Mouse (Mus musculus): ENCODE measurements around the gene Prkcg. TPM values are rescaled to one million over a fixed set of nuclear protein-coding genes. Genes with fewer than 3 reads are reported as not detected.
A peak's percentile ranks its signal among the peaks of the same experiment; 100 is the strongest.

The Prkcg gene
- total and polyA plus RNA-seq, 2 experiments from 2014 or later = 0.40 to 1.8 TPM

DNA sequence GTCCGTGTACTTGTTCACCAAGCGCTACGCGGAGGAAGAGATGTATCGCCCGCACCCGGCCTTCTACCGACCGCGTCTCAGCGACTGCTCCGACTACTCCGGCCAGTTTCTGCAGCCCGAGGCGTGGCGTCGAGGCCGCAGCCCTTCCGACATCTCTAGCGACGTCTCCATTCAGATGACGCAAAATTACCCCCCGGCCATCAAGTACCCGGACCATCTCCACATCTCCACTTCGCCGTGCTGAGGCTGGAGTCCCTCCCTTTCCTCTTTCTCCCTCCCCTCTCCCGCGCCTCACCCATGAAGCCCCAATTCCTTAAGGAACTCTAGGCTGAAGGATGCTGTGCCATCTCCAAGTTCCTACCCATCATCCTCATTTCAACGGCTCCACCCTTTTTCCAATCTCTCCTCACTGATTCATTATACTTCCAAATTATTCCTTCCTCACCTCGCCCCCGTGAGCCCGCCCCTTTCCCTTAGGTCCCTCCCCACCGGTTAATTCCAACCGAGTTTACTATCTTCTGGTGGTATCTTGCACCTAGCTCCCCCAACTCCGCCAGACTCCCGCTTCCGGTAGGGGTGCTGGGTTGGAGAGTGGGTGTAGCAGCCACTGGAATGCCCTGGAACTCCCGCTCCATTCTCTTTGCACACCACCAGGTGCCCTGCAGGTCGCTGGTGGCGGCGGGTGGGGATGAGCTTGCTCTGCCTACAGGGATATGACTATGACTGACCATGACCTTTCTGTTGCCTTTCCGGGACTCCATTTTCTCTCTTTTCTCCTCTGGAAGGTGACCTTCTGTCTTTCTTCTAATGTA is 77.9 kb downstream of the Prkcg start:
- H3K27ac ChIP-seq (ENCODE audit: low read depth) = no peak overlapping the region
- DNase-seq (ENCODE audit: low spot score) = no peak
- H3K4me3 ChIP-seq (ENCODE audit: low read depth, low read length) = peak overlapping the region; percentile 28
- ATAC-seq (ENCODE audit: insufficient read depth, low read depth) = no peak
- H3K36me3 ChIP-seq (replicated peaks; ENCODE audit: control insufficient read depth, insufficient read depth, low read length) = no peaks in the 10 kb centered on the region
- no peak for TF ChIP-seq CTCF (IDR thresholded peaks at IDR 0.05; ENCODE audit: low read depth)
- TF ChIP-seq EP300 (IDR thresholded peaks at IDR 0.05; ENCODE audit: low read depth) = no peak
- 0 out of 2 replicates have a peak, but pooled peaks cover 3% of the 10 kb centered on the region for H3K4me1 ChIP-seq (ENCODE audit: control insufficient read depth, insufficient read depth)
- WGBS = 4% methylated on average over 42 of the region's 42 CpGs
- H3K27me3 ChIP-seq (ENCODE audit: control insufficient read depth, insufficient read depth, low read length) = peaks cover 31% of the 10 kb centered on the region
- peak overlapping the region; percentile 57 for H3K4me2 ChIP-seq (ENCODE audit: low read depth, low read length)
- no peak overlapping the region for H3K9ac ChIP-seq (replicated peaks; ENCODE audit: low read depth, low read length)
- no peaks in the 10 kb centered on the region for H3K9me3 ChIP-seq (replicated peaks; ENCODE audit: control insufficient read depth, low read length)

DNA sequence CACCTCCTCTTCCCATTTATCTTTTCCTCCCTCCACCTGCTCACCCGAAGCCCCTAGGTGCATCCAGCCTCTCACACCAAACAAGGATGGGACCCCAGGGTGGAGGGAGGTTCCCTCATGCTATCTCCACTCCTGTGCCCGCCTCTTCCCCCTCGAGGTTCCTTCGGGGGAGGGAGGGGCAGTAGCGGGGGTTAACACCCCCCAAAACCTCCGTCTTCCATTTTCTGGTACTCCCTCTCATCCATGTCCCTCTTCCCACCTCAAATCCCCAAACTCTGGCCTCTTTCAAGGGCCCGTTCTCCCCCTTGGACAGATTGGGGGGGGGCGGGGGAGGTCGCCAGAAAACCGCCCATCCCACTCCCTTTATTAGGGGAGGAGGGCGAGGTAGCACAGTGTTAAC is 78.6 kb downstream of the Prkcg start:
- 5% methylated on average over 10 of the region's 11 CpGs for WGBS
- ATAC-seq (ENCODE audit: insufficient read depth, low read depth) (no peak), DNase-seq (ENCODE audit: low spot score) (no peak)
- Histone ChIP-seq H3K27me3 (ENCODE audit: control insufficient read depth, insufficient read depth, low read length) (peaks cover 31% of the 10 kb centered on the region), H3K9me3 (replicated peaks; ENCODE audit: control insufficient read depth, low read length) (no peaks in the 10 kb centered on the region), H3K4me2 (ENCODE audit: low read depth, low read length) (peak overlapping the region; percentile 57), H3K27ac (ENCODE audit: low read depth) (no peak overlapping the region), H3K4me1 (ENCODE audit: control insufficient read depth, insufficient read depth) (0 out of 2 replicates have a peak, but pooled peaks cover 3% of the 10 kb centered on the region), H3K36me3 (replicated peaks; ENCODE audit: control insufficient read depth, insufficient read depth, low read length) (no peaks in the 10 kb centered on the region), H3K9ac (replicated peaks; ENCODE audit: low read depth, low read length) (no peak overlapping the region), H3K4me3 (ENCODE audit: low read depth, low read length) (peak overlapping the region; percentile 28)
- no peak for TF ChIP-seq EP300 (IDR thresholded peaks at IDR 0.05; ENCODE audit: low read depth)
- no peak for TF ChIP-seq CTCF (IDR thresholded peaks at IDR 0.05; ENCODE audit: low read depth)

DNA sequence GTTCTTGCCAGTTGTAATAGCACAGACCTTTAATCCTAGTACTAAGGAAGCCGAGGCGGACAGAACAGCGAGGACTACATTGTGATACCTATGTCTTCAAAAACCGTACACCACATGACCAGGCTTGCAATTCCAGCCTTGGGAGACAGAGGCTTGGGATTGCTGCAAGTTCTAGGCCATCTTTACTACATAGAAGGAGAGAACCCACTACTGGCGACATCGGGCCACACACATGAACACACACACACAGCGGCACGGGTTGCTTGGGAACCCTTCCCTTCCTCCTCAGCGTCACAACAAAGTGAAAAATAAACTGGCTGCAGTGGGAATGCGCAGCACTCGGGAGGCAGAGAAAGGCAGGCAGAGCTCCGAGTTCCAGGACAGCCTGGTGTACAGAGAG is 79.3 kb downstream of the Prkcg start:
- Histone ChIP-seq H3K4me2 (ENCODE audit: low read depth, low read length) (no peak overlapping the region), H3K9me3 (replicated peaks; ENCODE audit: control insufficient read depth, low read length) (no peaks in the 10 kb centered on the region), H3K4me1 (ENCODE audit: control insufficient read depth, insufficient read depth) (0 out of 2 replicates have a peak, but pooled peaks cover 3% of the 10 kb centered on the region), H3K36me3 (replicated peaks; ENCODE audit: control insufficient read depth, insufficient read depth, low read length) (no peaks in the 10 kb centered on the region), H3K9ac (replicated peaks; ENCODE audit: low read depth, low read length) (no peak overlapping the region), H3K27me3 (ENCODE audit: control insufficient read depth, insufficient read depth, low read length) (peaks cover 31% of the 10 kb centered on the region), H3K27ac (ENCODE audit: low read depth) (no peak overlapping the region), H3K4me3 (ENCODE audit: low read depth, low read length) (no peak overlapping the region; the same call in 1 of the 2 replicates)
- WGBS = 29% methylated on average over 12 of the region's 12 CpGs
- no peak for DNase-seq (ENCODE audit: low spot score)
- TF ChIP-seq EP300 (IDR thresholded peaks at IDR 0.05; ENCODE audit: low read depth) (no peak), CTCF (IDR thresholded peaks at IDR 0.05; ENCODE audit: low read depth) (no peak)
- ATAC-seq (ENCODE audit: insufficient read depth, low read depth) = no peak

DNA sequence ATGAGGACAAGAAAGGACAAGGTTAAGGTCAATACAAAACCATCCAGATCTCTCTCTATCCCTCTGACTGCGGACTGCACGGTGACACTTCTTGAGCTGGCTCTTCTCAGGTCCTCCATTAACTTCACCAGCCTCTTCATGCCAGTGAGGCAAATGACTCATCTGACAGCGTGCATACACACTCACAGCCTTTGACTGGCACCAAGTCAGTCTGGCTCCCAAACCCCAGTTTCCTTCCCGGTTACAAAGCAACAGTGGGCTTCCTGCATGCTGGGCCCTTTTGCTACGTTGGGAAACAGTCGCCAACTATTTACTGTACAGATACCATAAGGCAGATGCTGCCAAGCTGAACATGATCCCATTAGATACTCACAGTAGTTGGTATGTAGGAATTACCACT is 80.2 kb downstream of the Prkcg start:
- Histone ChIP-seq H3K9me3 (replicated peaks; ENCODE audit: control insufficient read depth, low read length) (no peaks in the 10 kb centered on the region), H3K9ac (replicated peaks; ENCODE audit: low read depth, low read length) (no peak overlapping the region), H3K27ac (ENCODE audit: low read depth) (no peak overlapping the region), H3K36me3 (replicated peaks; ENCODE audit: control insufficient read depth, insufficient read depth, low read length) (no peaks in the 10 kb centered on the region), H3K4me3 (ENCODE audit: low read depth, low read length) (no peak overlapping the region), H3K4me2 (ENCODE audit: low read depth, low read length) (no peak overlapping the region), H3K27me3 (ENCODE audit: control insufficient read depth, insufficient read depth, low read length) (peaks cover 31% of the 10 kb centered on the region), H3K4me1 (ENCODE audit: control insufficient read depth, insufficient read depth) (0 out of 2 replicates have a peak, but pooled peaks cover 3% of the 10 kb centered on the region)
- no peak for TF ChIP-seq CTCF (IDR thresholded peaks at IDR 0.05; ENCODE audit: low read depth)
- 63% methylated on average over 6 of the region's 6 CpGs for WGBS
- no peak for DNase-seq (ENCODE audit: low spot score)
- no peak for ATAC-seq (ENCODE audit: insufficient read depth, low read depth)

DNA sequence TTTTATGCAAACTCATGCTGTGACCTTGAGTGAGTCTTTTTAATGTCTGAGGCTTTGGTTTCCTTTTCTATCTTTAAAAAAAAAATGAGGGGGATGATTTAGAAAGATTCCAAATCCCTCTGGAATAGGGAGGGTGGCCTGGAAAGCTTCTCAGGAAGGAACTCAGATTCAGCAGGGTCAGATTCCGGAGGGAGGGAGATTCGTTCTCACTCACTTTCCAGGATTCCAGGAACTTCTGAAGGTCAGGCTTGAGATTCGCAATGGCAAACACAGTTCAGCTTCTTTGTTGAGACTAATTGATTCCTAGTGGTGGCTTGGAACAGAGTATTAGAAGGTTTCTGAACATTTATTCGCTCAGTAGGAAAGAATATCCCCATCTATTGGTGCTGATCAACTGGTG is 81.4 kb downstream of the Prkcg start:
- H3K4me1 ChIP-seq (ENCODE audit: control insufficient read depth, insufficient read depth) = 0 out of 2 replicates have a peak, but pooled peaks cover 3% of the 10 kb centered on the region
- H3K36me3 ChIP-seq (replicated peaks; ENCODE audit: control insufficient read depth, insufficient read depth, low read length) = no peaks in the 10 kb centered on the region
- no peaks in the 10 kb centered on the region for H3K9me3 ChIP-seq (replicated peaks; ENCODE audit: control insufficient read depth, low read length)
- no peak overlapping the region for H3K4me3 ChIP-seq (ENCODE audit: low read depth, low read length)
- no peak for ATAC-seq (ENCODE audit: insufficient read depth, low read depth)
- no peak for DNase-seq (ENCODE audit: low spot score)
- TF ChIP-seq CTCF (IDR thresholded peaks at IDR 0.05; ENCODE audit: low read depth) (no peak), EP300 (IDR thresholded peaks at IDR 0.05; ENCODE audit: low read depth) (no peak)
- H3K9ac ChIP-seq (replicated peaks; ENCODE audit: low read depth, low read length) = no peak overlapping the region
- H3K4me2 ChIP-seq (ENCODE audit: low read depth, low read length) = no peak overlapping the region
- 38% methylated on average over 4 of the region's 4 CpGs for WGBS
- H3K27ac ChIP-seq (ENCODE audit: low read depth) = no peak overlapping the region
- peaks cover 24% of the 10 kb centered on the region for H3K27me3 ChIP-seq (ENCODE audit: control insufficient read depth, insufficient read depth, low read length)

Data from heart, postnatal 0 days (tissue).